Mouse (Mus musculus) yolk sac, embryonic 10.5 days (tissue): ENCODE data around the gene Rpia.
A peak's percentile ranks its signal among the peaks of the same experiment; 100 is the strongest.
"Not testable (repeated sequence)": the region's sequence is repeated elsewhere in the genome, so short reads cannot be mapped to it uniquely, and the experiment has no call there.

ENCODE experiments used
- DNase-seq: peaks from one replicate; pipeline ENCODE4 v3.0.0-alpha.2; 2017; ENCODE audit warnings: low spot score

Gene Rpia

GRCm38 (mm10) chr6:70791824-70792535 lies at the start of gene Rpia:
Gene Rpia, minus strand, starts transcription at chr6:70792232.
- peak; percentile 99 for DNase-seq

GRCm38 (mm10) chr6:70840281-70840680 lies 48.2 kb upstream of the Rpia start:
- no peak for DNase-seq

- DNase-seq = no peak
Observed at GRCm38 (mm10) chr6:70838532-70838931, 46.5 kb upstream of the Rpia start.

- DNase-seq = no peak
Observed at GRCm38 (mm10) chr6:70837297-70837696, 45.3 kb upstream of the Rpia start.

- peak; percentile 13 for DNase-seq
Observed at GRCm38 (mm10) chr6:70831179-70831839, 39.3 kb upstream of the Rpia start.

- no peak for DNase-seq
Observed at GRCm38 (mm10) chr6:70830552-70830951, 38.5 kb upstream of the Rpia start.

- DNase-seq = no peak
Observed at GRCm38 (mm10) chr6:70829451-70829850, 37.4 kb upstream of the Rpia start.

GRCm38 (mm10) chr6:70824987-70825337 lies 32.9 kb upstream of the Rpia start:
- DNase-seq = no peak

GRCm38 (mm10) chr6:70824085-70824986 lies 32.3 kb upstream of the Rpia start:
- peak; percentile 87 for DNase-seq

- DNase-seq = not testable (repeated sequence)
Observed at GRCm38 (mm10) chr6:70823277-70823676, 31.2 kb upstream of the Rpia start.

- no peak for DNase-seq
Observed at GRCm38 (mm10) chr6:70822386-70822910, 30.4 kb upstream of the Rpia start.

- no peak for DNase-seq
Observed at GRCm38 (mm10) chr6:70821566-70821965, 29.5 kb upstream of the Rpia start.

GRCm38 (mm10) chr6:70815471-70815870 lies 23.4 kb upstream of the Rpia start:
- DNase-seq = no peak

- peak; percentile 68 for DNase-seq
Observed at GRCm38 (mm10) chr6:70814629-70814950, 22.6 kb upstream of the Rpia start.

GRCm38 (mm10) chr6:70813921-70814628 lies 22.0 kb upstream of the Rpia start:
- DNase-seq = peak; percentile 88

GRCm38 (mm10) chr6:70812526-70812895 lies 20.5 kb upstream of the Rpia start:
- peak; percentile 73 for DNase-seq

GRCm38 (mm10) chr6:70811557-70812525 lies 19.8 kb upstream of the Rpia start:
- peak; percentile 71 for DNase-seq

- DNase-seq = no peak
Observed at GRCm38 (mm10) chr6:70810524-70810923, 18.5 kb upstream of the Rpia start.

- DNase-seq = no peak
Observed at GRCm38 (mm10) chr6:70806514-70806912, 14.5 kb upstream of the Rpia start.

- DNase-seq = peak; percentile 56
Observed at GRCm38 (mm10) chr6:70805820-70806513, 13.9 kb upstream of the Rpia start.
